Mouse (Mus musculus): ENCODE data around the gene Trim3.

Gene Trim3

GRCm38 (mm10) chr7:105557671-105558070, 75.7 kb downstream of the Trim3 start:
- no peak for DNase-seq (ENCODE audit: low read depth)

DNA sequence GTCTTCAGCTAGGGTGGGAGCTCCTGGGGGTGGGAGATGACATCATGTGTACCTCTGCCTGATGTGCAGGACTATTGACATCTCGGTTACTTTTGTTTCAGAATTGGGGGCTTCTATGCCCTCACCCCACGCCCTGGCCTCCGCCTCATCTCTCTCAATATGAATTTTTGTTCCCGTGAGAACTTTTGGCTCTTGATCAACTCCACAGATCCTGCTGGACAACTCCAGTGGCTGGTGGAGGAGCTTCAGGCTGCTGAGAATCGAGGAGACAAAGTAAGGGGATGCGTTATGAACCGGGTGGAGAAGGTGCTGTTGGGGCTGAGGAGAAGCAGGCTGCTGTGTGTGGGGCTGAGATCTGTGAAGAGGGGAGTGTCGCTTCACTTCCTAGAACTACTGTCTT, 77.0 kb downstream of the Trim3 start:
- DNase-seq (ENCODE audit: low read depth): no peak

DNA sequence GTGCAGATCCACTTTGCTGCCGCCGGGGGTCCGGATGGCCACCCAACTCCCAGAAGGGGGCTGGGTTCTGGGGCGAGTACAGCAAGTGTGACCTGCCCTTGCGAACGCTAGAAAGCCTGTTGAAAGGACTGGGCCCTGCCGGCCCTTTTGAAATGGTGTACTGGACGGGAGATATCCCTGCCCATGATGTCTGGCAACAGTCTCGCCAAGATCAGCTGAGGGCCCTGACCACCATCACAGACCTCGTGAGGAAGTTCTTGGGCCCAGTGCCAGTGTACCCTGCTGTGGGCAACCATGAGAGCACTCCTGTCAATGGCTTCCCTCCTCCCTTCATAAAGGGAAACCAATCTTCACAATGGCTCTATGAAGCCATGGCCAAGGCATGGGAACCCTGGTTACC, 77.8 kb downstream of the Trim3 start:
- DNase-seq (ENCODE audit: low read depth): no peak

Data from naive thymus-derived CD4-positive, alpha-beta T cell, adult 2 months (primary cell).